Mouse (Mus musculus): ENCODE results near the gene Gm17720. TPM values are rescaled to one million over a fixed set of nuclear protein-coding genes. Genes with fewer than 3 reads are reported as not detected.

Gene Gm17720
- polyA plus RNA-seq, 1 experiment from 2014 or later, result not detected

- peak; percentile 93 for ATAC-seq (replicated peaks)
- Histone ChIP-seq H3K4me3 (peak within 1 kb of the TSS; percentile 62), H3K9ac (replicated peaks) (peak within 1 kb of the TSS; percentile 72), H3K4me2 (replicated peaks) (peak within 1 kb of the TSS; percentile 72), H3K9me3 (no peaks in the 10 kb centered on the region), H3K27ac (replicated peaks) (no peak within 1 kb of the TSS), H3K4me1 (peaks cover 19% of the 10 kb centered on the region), H3K36me3 (peaks cover 20% of the 10 kb centered on the region; the same call in 1 of the 2 replicates), H3K27me3 (no peaks in the 10 kb centered on the region)
- WGBS, result 6% methylated on average over 54 of the region's 54 CpGs
Observed at GRCm38 (mm10) chr8:110079282-110080221, 23.0 kb downstream of the Gm17720 start, which contains the start of gene Zfp612. TSS of gene Zfp612 (plus strand) at chr8:110079746.

DNA sequence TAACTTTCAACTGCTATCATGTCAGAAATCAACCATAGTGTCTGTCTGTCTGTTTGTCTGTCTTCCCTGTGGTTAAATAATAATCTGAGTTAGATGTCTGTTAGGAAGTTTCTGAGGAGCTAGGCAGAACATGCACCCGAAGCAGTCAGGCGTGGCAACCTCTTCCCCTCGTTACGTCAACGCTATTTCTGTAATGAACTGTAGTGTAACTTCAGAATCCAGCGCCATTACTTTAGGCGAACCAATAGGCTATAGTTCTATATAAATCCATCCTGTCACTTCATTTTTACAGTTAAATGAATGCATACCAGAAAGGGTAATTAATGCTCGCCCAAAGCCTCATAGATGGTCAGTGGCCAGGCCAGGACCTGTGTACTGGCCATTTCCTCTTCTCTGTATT, 28.1 kb downstream of the Gm17720 start:
- H3K4me3 ChIP-seq, result no peak overlapping the region
- WGBS, result 74% methylated on average over 8 of the region's 8 CpGs
- H3K4me1 ChIP-seq, result peaks cover 3% of the 10 kb centered on the region; the same call in 1 of the 2 replicates

GRCm38 (mm10) chr8:110071600-110071999, 31.0 kb downstream of the Gm17720 start:
- Histone ChIP-seq H3K36me3 (no peaks in the 10 kb centered on the region), H3K9ac (replicated peaks) (no peak overlapping the region), H3K4me1 (no peaks in the 10 kb centered on the region), H3K27ac (replicated peaks) (no peak overlapping the region), H3K27me3 (no peaks in the 10 kb centered on the region; the same call in 1 of the 2 replicates), H3K9me3 (no peaks in the 10 kb centered on the region), H3K4me2 (replicated peaks) (no peak overlapping the region), H3K4me3 (no peak overlapping the region)
- WGBS, result 14% methylated on average over 9 of the region's 9 CpGs
- ATAC-seq (replicated peaks), result no peak

More for the DNA sequence above, 28.1 kb downstream of the Gm17720 start:
- Histone ChIP-seq H3K9ac (replicated peaks) (no peak overlapping the region), H3K27me3 (no peaks in the 10 kb centered on the region; the same call in 1 of the 2 replicates), H3K4me2 (replicated peaks) (no peak overlapping the region), H3K9me3 (no peaks in the 10 kb centered on the region), H3K36me3 (no peaks in the 10 kb centered on the region), H3K27ac (replicated peaks) (no peak overlapping the region)
- ATAC-seq (replicated peaks), result no peak

DNA sequence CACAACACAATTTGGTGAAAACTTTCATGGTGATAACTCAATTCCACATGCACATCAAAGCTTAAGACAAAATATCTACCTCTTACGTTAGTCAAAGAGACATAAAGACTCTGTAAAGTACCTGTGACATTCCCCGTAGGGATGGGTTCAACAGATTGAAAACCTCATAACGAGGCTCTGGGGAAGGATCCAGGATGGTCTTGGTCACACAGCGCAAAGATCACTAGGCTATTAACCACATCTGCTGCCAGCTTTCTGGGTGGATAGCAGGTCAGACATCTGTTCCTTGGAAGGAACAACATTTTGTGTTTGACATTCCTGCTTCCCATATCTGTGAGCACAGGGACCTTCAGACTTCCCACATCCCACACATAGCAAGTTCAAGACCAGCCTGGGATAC, 32.8 kb downstream of the Gm17720 start:
- WGBS, result 84% methylated on average over 4 of the region's 4 CpGs
- no peak overlapping the region for H3K9ac ChIP-seq (replicated peaks)
- H3K4me2 ChIP-seq (replicated peaks), result no peak overlapping the region
- ATAC-seq (replicated peaks), result no peak
- H3K27me3 ChIP-seq, result no peaks in the 10 kb centered on the region; the same call in 1 of the 2 replicates
- H3K4me1 ChIP-seq, result no peaks in the 10 kb centered on the region
- H3K36me3 ChIP-seq, result no peaks in the 10 kb centered on the region
- no peaks in the 10 kb centered on the region for H3K9me3 ChIP-seq
- no peak overlapping the region for H3K27ac ChIP-seq (replicated peaks)
- H3K4me3 ChIP-seq, result no peak overlapping the region

DNA sequence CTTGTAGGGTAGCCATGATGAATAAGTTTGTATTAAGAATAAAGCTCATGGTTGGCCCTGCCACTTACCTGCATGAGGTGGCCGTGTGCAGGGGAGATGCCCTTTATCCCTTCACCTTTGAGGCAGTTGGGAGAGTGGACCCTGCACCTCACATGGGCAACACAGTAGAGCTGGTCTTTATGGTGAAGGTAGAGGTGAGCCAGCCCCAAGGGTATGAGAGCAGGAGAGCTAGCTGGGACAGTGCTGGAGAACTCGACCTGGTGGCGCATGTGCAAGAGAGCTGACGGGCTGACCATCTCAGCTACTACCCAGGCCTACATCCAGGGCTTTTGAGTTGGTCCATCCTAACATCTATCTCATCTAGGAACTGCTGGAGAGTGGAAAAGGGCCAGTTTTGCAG, 36.9 kb downstream of the Gm17720 start:
- no peaks in the 10 kb centered on the region for H3K4me1 ChIP-seq
- no peaks in the 10 kb centered on the region for H3K9me3 ChIP-seq
- no peak overlapping the region for H3K27ac ChIP-seq (replicated peaks)
- H3K4me2 ChIP-seq (replicated peaks), result no peak overlapping the region
- no peak for ATAC-seq (replicated peaks)
- no peaks in the 10 kb centered on the region; the same call in 1 of the 2 replicates for H3K27me3 ChIP-seq
- H3K4me3 ChIP-seq, result no peak overlapping the region
- no peak overlapping the region for H3K9ac ChIP-seq (replicated peaks)
- no peaks in the 10 kb centered on the region for H3K36me3 ChIP-seq
- WGBS, result 87% methylated on average over 4 of the region's 4 CpGs

DNA sequence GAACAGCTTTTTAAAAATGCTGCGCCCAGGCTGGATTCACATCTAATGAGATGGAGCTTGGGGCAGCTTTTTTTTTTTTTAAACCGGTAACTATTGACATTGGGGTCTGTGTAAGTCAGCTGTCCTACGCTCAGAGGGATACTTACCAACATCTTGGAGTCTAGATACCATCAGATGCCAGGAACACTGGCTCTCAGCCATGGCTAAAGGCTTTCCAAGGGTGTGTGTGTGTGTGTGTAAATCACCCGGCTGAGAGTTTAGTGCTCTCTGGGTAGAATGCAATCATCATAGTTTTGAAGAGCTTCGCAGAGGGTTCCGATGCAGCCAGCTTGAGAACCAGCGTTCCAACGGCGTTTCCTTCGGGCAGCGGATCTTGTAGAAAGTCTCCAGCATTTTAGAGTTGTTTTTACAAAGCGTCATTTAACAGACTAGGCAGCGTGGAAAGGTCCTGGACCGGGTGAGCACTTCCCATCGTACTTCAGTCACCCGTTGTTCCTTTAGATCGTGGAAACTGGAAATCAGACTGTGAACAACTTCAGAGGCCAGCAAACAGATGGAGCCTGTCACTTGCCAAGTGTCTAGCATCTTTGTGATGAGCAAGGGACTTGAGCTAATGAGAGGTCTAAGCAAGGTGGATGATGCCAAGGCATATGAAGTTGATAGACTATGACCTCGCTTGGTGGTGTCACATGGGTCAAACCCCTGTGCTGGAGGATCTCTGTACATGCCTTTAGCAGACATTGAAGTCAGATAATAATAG, 37.8 kb downstream of the Gm17720 start:
- Histone ChIP-seq H3K4me3 (no peak overlapping the region), H3K27ac (replicated peaks) (no peak overlapping the region), H3K9ac (replicated peaks) (no peak overlapping the region), H3K27me3 (no peaks in the 10 kb centered on the region), H3K9me3 (no peaks in the 10 kb centered on the region), H3K36me3 (no peaks in the 10 kb centered on the region), H3K4me1 (no peaks in the 10 kb centered on the region), H3K4me2 (replicated peaks) (no peak overlapping the region)
- ATAC-seq (replicated peaks), result no peak
- 89% methylated on average over 18 of the region's 18 CpGs for WGBS

GRCm38 (mm10) chr8:110064161-110064560, 38.4 kb downstream of the Gm17720 start:
- Histone ChIP-seq H3K36me3 (no peaks in the 10 kb centered on the region), H3K9ac (replicated peaks) (no peak overlapping the region), H3K9me3 (no peaks in the 10 kb centered on the region), H3K27me3 (no peaks in the 10 kb centered on the region), H3K27ac (replicated peaks) (no peak overlapping the region), H3K4me2 (replicated peaks) (no peak overlapping the region), H3K4me3 (no peak overlapping the region), H3K4me1 (no peaks in the 10 kb centered on the region)
- no peak for ATAC-seq (replicated peaks)
- 79% methylated on average over 9 of the region's 9 CpGs for WGBS

GRCm38 (mm10) chr8:110058207-110058606, 44.3 kb downstream of the Gm17720 start:
- H3K4me3 ChIP-seq, result no peak overlapping the region
- H3K4me1 ChIP-seq, result no peaks in the 10 kb centered on the region
- no peaks in the 10 kb centered on the region for H3K9me3 ChIP-seq
- H3K27me3 ChIP-seq, result no peaks in the 10 kb centered on the region
- WGBS, result 78% methylated on average over 8 of the region's 8 CpGs
- H3K4me2 ChIP-seq (replicated peaks), result no peak overlapping the region
- no peaks in the 10 kb centered on the region for H3K36me3 ChIP-seq
- no peak for ATAC-seq (replicated peaks)
- no peak overlapping the region for H3K27ac ChIP-seq (replicated peaks)
- H3K9ac ChIP-seq (replicated peaks), result no peak overlapping the region

- ATAC-seq (replicated peaks), result no peak
- Histone ChIP-seq H3K27ac (replicated peaks) (no peak overlapping the region), H3K4me3 (no peak overlapping the region), H3K36me3 (no peaks in the 10 kb centered on the region), H3K27me3 (no peaks in the 10 kb centered on the region), H3K4me1 (no peaks in the 10 kb centered on the region), H3K9ac (replicated peaks) (no peak overlapping the region), H3K4me2 (replicated peaks) (no peak overlapping the region), H3K9me3 (no peaks in the 10 kb centered on the region)
- 81% methylated on average over 6 of the region's 6 CpGs for WGBS
Observed at GRCm38 (mm10) chr8:110051208-110051607, 51.3 kb downstream of the Gm17720 start.

DNA sequence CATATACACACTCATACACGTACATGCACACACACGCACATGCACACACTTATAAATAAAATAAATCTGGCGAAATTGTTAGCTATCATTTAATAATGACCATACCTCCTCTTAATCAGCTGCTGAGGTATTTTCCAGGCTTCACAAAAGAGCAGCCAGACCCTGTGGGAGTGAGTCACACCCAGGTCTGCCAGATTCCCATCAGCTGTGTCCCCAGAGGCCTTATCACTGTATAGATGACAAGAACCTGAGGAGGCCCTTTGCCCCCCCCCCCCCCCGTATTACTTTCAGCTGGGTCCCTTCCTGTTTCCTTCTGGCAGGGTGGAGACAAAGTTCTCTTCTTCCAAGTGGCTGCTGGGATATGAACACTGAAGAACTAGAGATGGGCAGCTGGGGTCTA, 62.0 kb downstream of the Gm17720 start:
- H3K4me2 ChIP-seq (replicated peaks), result no peak overlapping the region
- no peak overlapping the region for H3K4me3 ChIP-seq
- H3K27ac ChIP-seq (replicated peaks), result no peak overlapping the region
- H3K9me3 ChIP-seq, result no peaks in the 10 kb centered on the region
- H3K4me1 ChIP-seq, result peaks cover 6% of the 10 kb centered on the region
- H3K9ac ChIP-seq (replicated peaks), result no peak overlapping the region
- no peaks in the 10 kb centered on the region for H3K27me3 ChIP-seq
- no peak for ATAC-seq (replicated peaks)
- H3K36me3 ChIP-seq, result no peaks in the 10 kb centered on the region
- 87% methylated on average over 4 of the region's 4 CpGs for WGBS

GRCm38 (mm10) chr8:110039659-110040058, 62.9 kb downstream of the Gm17720 start, which contains the start of gene Chst4:
TSS of gene Chst4 (minus strand) at chr8:110039740.
- Histone ChIP-seq H3K27ac (replicated peaks) (no peak within 1 kb of the TSS), H3K4me1 (peaks cover 6% of the 10 kb centered on the region), H3K27me3 (no peaks in the 10 kb centered on the region), H3K4me2 (replicated peaks) (no peak within 1 kb of the TSS), H3K9me3 (no peaks in the 10 kb centered on the region), H3K4me3 (no peak within 1 kb of the TSS), H3K9ac (replicated peaks) (no peak within 1 kb of the TSS), H3K36me3 (no peaks in the 10 kb centered on the region)
- ATAC-seq (replicated peaks), result no peak
- WGBS, result 94% methylated on average over 5 of the region's 5 CpGs

- 49% methylated on average over 7 of the region's 7 CpGs for WGBS
- H3K4me1 ChIP-seq, result peaks cover 6% of the 10 kb centered on the region
- no peak overlapping the region for H3K4me2 ChIP-seq (replicated peaks)
- ATAC-seq (replicated peaks), result no peak
- no peaks in the 10 kb centered on the region for H3K27me3 ChIP-seq
- H3K9me3 ChIP-seq, result no peaks in the 10 kb centered on the region
- H3K36me3 ChIP-seq, result no peaks in the 10 kb centered on the region
- H3K4me3 ChIP-seq, result no peak overlapping the region
- no peak overlapping the region for H3K9ac ChIP-seq (replicated peaks)
- no peak overlapping the region for H3K27ac ChIP-seq (replicated peaks)
Observed at GRCm38 (mm10) chr8:110039216-110039615, 63.3 kb downstream of the Gm17720 start.

Data from forebrain, embryonic 15.5 days (tissue).